Mouse (Mus musculus): ENCODE data around the gene Samd14.

DNA sequence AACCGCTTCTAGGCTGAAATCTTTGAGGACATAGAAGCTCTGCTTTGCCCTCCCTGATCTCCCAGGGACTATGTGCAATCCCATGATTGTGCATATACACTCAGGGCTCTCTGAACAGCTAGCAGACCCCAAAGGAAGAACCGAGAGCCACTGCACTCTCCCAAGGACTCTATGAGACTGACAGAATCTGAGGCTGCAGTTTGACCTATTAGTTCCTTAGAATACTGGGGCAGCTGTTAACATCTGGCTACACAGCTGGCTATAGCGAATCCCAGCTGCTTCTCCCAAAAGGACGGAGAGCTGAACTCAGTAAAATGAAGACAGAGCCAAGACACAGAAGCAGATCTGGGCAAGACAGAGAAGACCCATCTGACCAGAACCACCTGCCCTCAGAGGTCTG is 64.2 kb downstream of the Samd14 start:
- TF ChIP-seq CTCF (conservative IDR thresholded peaks at IDR 0.05; ENCODE audit: insufficient read depth, insufficient read length, low read depth, low read length) = no peak
- TF ChIP-seq POLR2A (IDR thresholded peaks at IDR 0.05; ENCODE audit: low read depth, low read length) = no peak
